In genomic region chr2:143193165-143193551, GRCm38 (mm10) we compare ENCODE assay signal across 31 mouse cellular contexts.
DNase-seq lines count a peak whose midpoint lies in the region; ATAC-seq and TF ChIP-seq lines count a peak whose summit lies in the region.
"Had no signal": no experiment of that assay in that cellular context is flagged by ENCODE, and none has a peak within 500 bp of the region (broad histone marks: within the 10 kb centered on the region; RNA-seq: fewer than 3 reads in every experiment).

No protein-coding gene starts in this region.

- peaks cover 10% of the 10 kb centered on the region for H3K4me1 ChIP-seq in forebrain, embryonic 15.5 days
- peaks cover 8% of the 10 kb centered on the region; the same call in 1 of the 2 replicates for H3K4me1 ChIP-seq in forebrain, embryonic 12.5 days
- peaks cover 13% of the 10 kb centered on the region for H3K4me1 ChIP-seq in midbrain, embryonic 10.5 days
- 0 out of 2 replicates have a peak, but pooled peaks cover 3% of the 10 kb centered on the region for H3K4me1 ChIP-seq in midbrain, embryonic 11.5 days (ENCODE audit: control insufficient read depth, insufficient read depth, low read length)
- H3K4me1 ChIP-seq in midbrain, embryonic 13.5 days (replicated peaks) = peaks cover 13% of the 10 kb centered on the region
- peaks cover 4% of the 10 kb centered on the region; the same call in 1 of the 2 replicates for H3K4me1 ChIP-seq in neural tube, embryonic 15.5 days
- H3K4me1 ChIP-seq: embryonic facial prominence, embryonic 15.5 days; heart, embryonic 12.5 days; intestine, embryonic 15.5 days; stomach, embryonic 15.5 days had no signal

- DNase-seq in midbrain, embryonic 10.5 days (ENCODE audit: low spot score) = peak; percentile 46
- DNase-seq in midbrain, embryonic 11.5 days (ENCODE audit: low spot score, missing footprints) = no peak
- DNase-seq in left cerebral cortex, postnatal 4 days = no peak
- DNase-seq in left cerebral cortex, adult 2 months (ENCODE audit: extremely low spot score in 1 of 2, low spot score in 2 of 2) = no peak
- DNase-seq: adrenal gland, adult 8-10 months; cerebellum, adult 2 months; cerebellum, postnatal 14 days; gastrocnemius, postnatal 25 days; heart, adult 18-20 months; heart, postnatal 4 days; kidney, adult 2 months; kidney, postnatal 36 days; liver; lung, adult 2 months; lung, postnatal 10 days; retina, postnatal 1 day; right cerebral cortex, postnatal 25 days had no signal

- ATAC-seq in forebrain, embryonic 15.5 days (replicated peaks) = peak; percentile 38; the same call in 1 of the 2 replicates
- ATAC-seq in forebrain, embryonic 12.5 days (ENCODE audit: low FRiP score) = no peak
- no peak; the same call in none of the 2 replicates for ATAC-seq in midbrain, embryonic 11.5 days (ENCODE audit: low FRiP score)
- ATAC-seq in midbrain, embryonic 13.5 days = peak; percentile 67; the same call in 1 of the 2 replicates
- ATAC-seq in neural tube, embryonic 15.5 days (ENCODE audit: low FRiP score) = no peak
- ATAC-seq: intestine, embryonic 15.5 days had no signal

- no peaks in the 10 kb centered on the region for H3K27me3 ChIP-seq in forebrain, embryonic 15.5 days
- no peaks in the 10 kb centered on the region for H3K27me3 ChIP-seq in forebrain, embryonic 12.5 days
- H3K27me3 ChIP-seq in midbrain, embryonic 10.5 days (ENCODE audit: low read depth, poor library complexity, severe bottlenecking) = peaks cover 26% of the 10 kb centered on the region
- no peaks in the 10 kb centered on the region for H3K27me3 ChIP-seq in midbrain, embryonic 11.5 days (ENCODE audit: control insufficient read depth, insufficient read depth, low read length)
- no peaks in the 10 kb centered on the region for H3K27me3 ChIP-seq in midbrain, embryonic 13.5 days
- H3K27me3 ChIP-seq in neural tube, embryonic 15.5 days (replicated peaks) = no peaks in the 10 kb centered on the region
- H3K27me3 ChIP-seq: embryonic facial prominence, embryonic 15.5 days; heart, embryonic 12.5 days; intestine, embryonic 15.5 days; stomach, embryonic 15.5 days had no signal

- H3K4me2 ChIP-seq in forebrain, embryonic 15.5 days (replicated peaks) = no peak overlapping the region
- no peak overlapping the region for H3K4me2 ChIP-seq in forebrain, embryonic 12.5 days
- H3K4me2 ChIP-seq in midbrain, embryonic 11.5 days = no peak overlapping the region
- H3K4me2 ChIP-seq in midbrain, embryonic 13.5 days (replicated peaks) = peak overlapping the region; percentile 4
- no peak overlapping the region for H3K4me2 ChIP-seq in neural tube, embryonic 15.5 days
- H3K4me2 ChIP-seq: embryonic facial prominence, embryonic 15.5 days; heart, embryonic 12.5 days; intestine, embryonic 15.5 days; stomach, embryonic 15.5 days had no signal

- H3K27ac ChIP-seq in forebrain, embryonic 15.5 days (replicated peaks) = peak overlapping the region; percentile 77
- H3K27ac ChIP-seq in forebrain, embryonic 12.5 days = no peak overlapping the region
- H3K27ac ChIP-seq in midbrain, embryonic 10.5 days (replicated peaks) = no peak overlapping the region
- H3K27ac ChIP-seq in midbrain, embryonic 11.5 days (ENCODE audit: low read depth, low read length) = no peak overlapping the region
- H3K27ac ChIP-seq in midbrain, embryonic 13.5 days = peak overlapping the region; percentile 88
- H3K27ac ChIP-seq in neural tube, embryonic 15.5 days (replicated peaks) = peak overlapping the region; percentile 51; the same call in 1 of the 2 replicates
- no peak overlapping the region for H3K27ac ChIP-seq in left cerebral cortex, adult 2 months
- H3K27ac ChIP-seq: embryonic facial prominence, embryonic 10.5 days; embryonic facial prominence, embryonic 15.5 days; intestine, embryonic 15.5 days; layer of hippocampus, adult 2 months; liver, embryonic 14.5 days; macrophage; stomach, embryonic 15.5 days had no signal

- intact Hi-C loops in left cerebral cortex, postnatal 4 days (cut with DNase I) = no loop called here
- intact Hi-C loops in left cerebral cortex, adult 2 months (cut with DNase I) = no loop called here

- WGBS in forebrain, embryonic 15.5 days = 27% methylated on average over 5 of the region's 5 CpGs
- 34% methylated on average over 5 of the region's 5 CpGs for WGBS in forebrain, embryonic 12.5 days
- 26% methylated on average over 5 of the region's 5 CpGs for WGBS in midbrain, embryonic 10.5 days
- WGBS in midbrain, embryonic 11.5 days = 31% methylated on average over 5 of the region's 5 CpGs
- WGBS in midbrain, embryonic 13.5 days = 26% methylated on average over 5 of the region's 5 CpGs
- WGBS in neural tube, embryonic 15.5 days = 35% methylated on average over 5 of the region's 5 CpGs

- H3K9ac ChIP-seq in forebrain, embryonic 15.5 days (replicated peaks) = no peak overlapping the region
- H3K9ac ChIP-seq in forebrain, embryonic 12.5 days = no peak overlapping the region
- no peak overlapping the region for H3K9ac ChIP-seq in midbrain, embryonic 11.5 days (ENCODE audit: low read length)
- H3K9ac ChIP-seq in midbrain, embryonic 13.5 days (replicated peaks) = no peak overlapping the region
- H3K9ac ChIP-seq in neural tube, embryonic 15.5 days (replicated peaks) = no peak overlapping the region
- H3K9ac ChIP-seq: embryonic facial prominence, embryonic 15.5 days; heart, embryonic 12.5 days; intestine, embryonic 15.5 days; liver, embryonic 14.5 days; stomach, embryonic 15.5 days had no signal

- no peaks in the 10 kb centered on the region for H3K36me3 ChIP-seq in forebrain, embryonic 15.5 days
- H3K36me3 ChIP-seq in forebrain, embryonic 12.5 days (replicated peaks) = no peaks in the 10 kb centered on the region
- H3K36me3 ChIP-seq in midbrain, embryonic 10.5 days = no peaks in the 10 kb centered on the region
- no peaks in the 10 kb centered on the region for H3K36me3 ChIP-seq in midbrain, embryonic 11.5 days (ENCODE audit: control insufficient read depth, insufficient read depth, low read length)
- no peaks in the 10 kb centered on the region for H3K36me3 ChIP-seq in midbrain, embryonic 13.5 days
- H3K36me3 ChIP-seq in neural tube, embryonic 15.5 days = no peaks in the 10 kb centered on the region
- H3K36me3 ChIP-seq: embryonic facial prominence, embryonic 10.5 days; embryonic facial prominence, embryonic 15.5 days; G1E; heart, embryonic 12.5 days; intestine, embryonic 15.5 days; stomach, embryonic 15.5 days had no signal

- no peaks in the 10 kb centered on the region for H3K9me3 ChIP-seq in forebrain, embryonic 15.5 days
- H3K9me3 ChIP-seq in forebrain, embryonic 12.5 days = no peaks in the 10 kb centered on the region
- H3K9me3 ChIP-seq in midbrain, embryonic 10.5 days (replicated peaks) = no peaks in the 10 kb centered on the region
- H3K9me3 ChIP-seq in midbrain, embryonic 11.5 days (ENCODE audit: control insufficient read depth, low read length) = no peaks in the 10 kb centered on the region
- no peaks in the 10 kb centered on the region for H3K9me3 ChIP-seq in midbrain, embryonic 13.5 days
- H3K9me3 ChIP-seq in neural tube, embryonic 15.5 days (replicated peaks) = no peaks in the 10 kb centered on the region
- H3K9me3 ChIP-seq: embryonic facial prominence, embryonic 10.5 days; embryonic facial prominence, embryonic 15.5 days; heart, embryonic 12.5 days; intestine, embryonic 15.5 days; stomach, embryonic 15.5 days had no signal

- TF ChIP-seq CTCF in left cerebral cortex, adult 2 months (IDR thresholded peaks at IDR 0.05) = no peak

- H3K4me3 ChIP-seq in forebrain, embryonic 15.5 days = no peak overlapping the region
- no peak overlapping the region for H3K4me3 ChIP-seq in forebrain, embryonic 12.5 days (replicated peaks)
- no peak overlapping the region for H3K4me3 ChIP-seq in midbrain, embryonic 10.5 days
- H3K4me3 ChIP-seq in midbrain, embryonic 11.5 days (ENCODE audit: low read depth, low read length) = no peak overlapping the region
- H3K4me3 ChIP-seq in midbrain, embryonic 13.5 days (replicated peaks) = no peak overlapping the region
- H3K4me3 ChIP-seq in neural tube, embryonic 15.5 days (replicated peaks) = no peak overlapping the region
- H3K4me3 ChIP-seq in left cerebral cortex, adult 2 months = no peak overlapping the region
- H3K4me3 ChIP-seq: embryonic facial prominence, embryonic 10.5 days; embryonic facial prominence, embryonic 15.5 days; heart, embryonic 12.5 days; intestine, embryonic 15.5 days; layer of hippocampus, adult 2 months; myocyte; stomach, embryonic 15.5 days had no signal

Comparison
In these comparisons a context has a peak if more than half of its experiments do, and no peak if none do; other contexts are left out.
1. ATAC-seq: peak in forebrain, embryonic 15.5 days (single experiment) and midbrain, embryonic 13.5 days (single experiment); none in forebrain, embryonic 12.5 days (single experiment), midbrain, embryonic 11.5 days (single experiment) and neural tube, embryonic 15.5 days (single experiment).
2. H3K27ac ChIP-seq: peak in forebrain, embryonic 15.5 days (single experiment), midbrain, embryonic 13.5 days (single experiment) and neural tube, embryonic 15.5 days (single experiment); none in forebrain, embryonic 12.5 days (single experiment), midbrain, embryonic 10.5 days (single experiment), midbrain, embryonic 11.5 days (single experiment) and left cerebral cortex, adult 2 months (single experiment).